Mouse (Mus musculus) liver, postnatal 0 days (tissue): ENCODE measurements at regions not wholly inside any gene's neighbourhood (a gene's known extent, or its start where the extent isn't known, plus 50 kb on each side); places are given as distances from the start of the nearest gene placed in this dataset.

Experiments used
- CTCF ChIP-seq: sonication (generic); IDR thresholded peaks from 2 replicates; pipeline ENCODE4 v1.5.1; 2016; ENCODE audit warnings: antibody characterized with exemption, low read depth
- EP300 ChIP-seq: IDR thresholded peaks from 2 replicates; pipeline ENCODE4 v1.6.1; 2016; ENCODE audit warnings: antibody characterized with exemption, low read depth, mild to moderate bottlenecking

- TF ChIP-seq CTCF (no peak), EP300 (no peak)
Observed at GRCm38 (mm10) chr16:66092766-66093165, 277.7 kb downstream of the Vgll3 start.
